Mouse (Mus musculus): ENCODE data around the gene Cd28.
"Not testable (repeated sequence)": the region's sequence is repeated elsewhere in the genome, so short reads cannot be mapped to it uniquely, and the experiment has no call there.

The Cd28 gene

DNA sequence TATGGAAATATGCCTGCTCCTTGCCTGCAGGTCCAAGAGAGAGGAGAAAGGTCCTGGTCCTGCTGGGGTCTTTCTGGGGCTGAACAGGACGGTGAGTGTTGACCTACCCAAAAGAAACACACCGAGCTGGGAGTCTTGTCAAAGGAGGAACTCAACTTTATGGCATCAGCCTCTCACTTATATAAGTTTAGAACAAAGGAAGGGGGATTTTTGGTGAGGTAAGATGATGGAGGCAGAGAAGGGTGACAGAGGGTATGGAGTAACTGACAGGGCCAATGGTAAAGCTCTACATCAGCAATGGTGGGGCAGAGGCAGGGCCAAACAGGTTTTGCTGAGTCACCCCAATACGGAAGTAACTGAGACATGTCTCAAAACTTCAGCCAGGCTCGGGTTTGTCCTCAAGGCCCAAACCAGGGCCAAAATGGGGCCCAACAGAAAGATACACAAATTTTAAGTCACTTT lies 84.6 kb downstream of the Cd28 start:
- DNase-seq = no peak

DNA sequence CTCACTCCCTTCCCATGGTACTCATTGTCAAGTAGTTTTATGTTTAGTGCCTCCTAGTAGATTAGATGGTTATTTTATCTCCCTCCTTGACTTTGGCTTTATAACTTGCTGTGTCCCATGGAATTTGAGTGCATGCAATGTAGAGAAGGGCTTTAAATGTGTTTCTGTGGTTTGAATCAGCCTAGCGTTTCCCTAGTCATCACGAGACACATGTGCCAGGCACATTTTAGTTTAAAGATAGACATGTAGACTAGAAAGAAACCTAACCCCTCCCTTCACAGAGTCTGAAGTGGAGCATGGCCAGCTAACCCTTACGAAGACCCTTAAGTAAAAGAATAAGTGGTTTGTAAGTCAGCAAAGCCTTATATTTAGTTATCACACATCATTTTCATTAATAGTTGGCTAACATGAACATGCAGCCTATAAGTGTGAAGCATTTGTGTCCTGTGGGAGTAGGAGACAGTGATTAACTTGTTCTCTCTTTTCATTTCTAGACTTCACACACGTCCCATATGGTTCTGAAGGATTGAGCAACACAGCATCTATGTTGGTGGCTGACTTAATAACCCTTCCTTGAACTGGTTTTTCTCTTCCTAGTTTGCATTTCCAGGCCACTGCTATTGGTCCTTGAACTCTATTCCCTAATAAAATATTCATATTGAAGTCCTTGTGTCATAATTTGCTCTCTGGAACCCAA lies 86.7 kb downstream of the Cd28 start:
- no peak for DNase-seq

DNA sequence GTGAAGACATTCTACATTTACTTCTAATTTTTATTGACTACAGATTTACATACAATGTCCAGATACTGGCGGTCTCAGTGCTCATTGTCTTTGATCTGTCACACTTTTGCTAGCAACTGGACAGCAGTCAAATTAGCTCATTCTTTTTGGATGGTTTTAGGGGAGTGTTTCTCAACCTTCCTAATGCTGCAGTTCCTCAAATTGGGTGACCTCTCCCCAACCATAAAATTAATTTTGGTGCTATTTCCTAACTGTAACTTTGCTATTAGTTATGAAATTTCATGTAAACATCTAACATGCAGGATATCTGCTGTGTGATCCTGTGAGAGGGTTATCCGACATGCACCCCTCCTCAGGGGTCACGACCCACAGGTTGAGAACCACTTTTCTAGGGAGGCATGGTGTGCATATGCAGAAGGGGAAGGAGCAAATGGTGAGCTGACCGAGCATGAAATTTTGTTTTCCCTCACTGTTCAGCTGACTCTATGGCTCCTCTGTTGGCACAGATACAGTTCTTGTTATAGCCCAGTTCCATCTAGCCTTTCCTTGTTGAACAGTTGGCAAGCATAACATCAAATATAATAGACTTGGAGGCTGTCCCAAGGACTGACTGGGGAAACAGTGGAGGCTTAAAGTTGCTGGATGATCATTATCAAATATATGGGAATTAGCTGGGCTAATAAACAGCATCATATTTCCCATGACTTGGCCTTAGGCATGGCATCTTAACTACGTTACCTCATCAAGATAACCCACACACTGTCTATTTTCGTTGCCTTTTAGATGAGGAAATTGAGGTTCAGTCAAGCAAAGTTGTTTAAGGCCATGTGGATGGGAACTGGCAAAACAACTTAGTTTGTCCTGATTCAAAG lies 87.5 kb downstream of the Cd28 start:
- no peak for DNase-seq

DNA sequence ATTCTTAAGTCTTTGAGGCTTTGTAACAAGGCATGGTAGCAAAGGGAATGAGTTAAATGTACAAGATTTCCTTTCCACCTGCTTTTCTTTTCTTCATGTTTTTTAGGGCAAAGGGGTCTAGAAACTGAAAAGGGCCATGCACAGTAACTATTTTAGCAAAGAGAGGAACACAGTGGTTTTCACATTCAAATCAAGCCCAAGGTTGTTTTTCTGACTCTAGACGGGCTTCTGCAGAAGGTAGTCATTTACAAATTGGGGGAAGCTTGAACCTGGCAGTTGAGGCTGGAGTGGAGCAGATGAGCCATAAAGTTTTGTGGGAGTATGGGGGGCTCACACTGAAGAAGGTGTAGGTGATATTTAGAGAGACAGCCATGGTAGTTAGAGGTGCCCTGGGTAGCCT lies 88.6 kb downstream of the Cd28 start:
- DNase-seq = no peak

DNA sequence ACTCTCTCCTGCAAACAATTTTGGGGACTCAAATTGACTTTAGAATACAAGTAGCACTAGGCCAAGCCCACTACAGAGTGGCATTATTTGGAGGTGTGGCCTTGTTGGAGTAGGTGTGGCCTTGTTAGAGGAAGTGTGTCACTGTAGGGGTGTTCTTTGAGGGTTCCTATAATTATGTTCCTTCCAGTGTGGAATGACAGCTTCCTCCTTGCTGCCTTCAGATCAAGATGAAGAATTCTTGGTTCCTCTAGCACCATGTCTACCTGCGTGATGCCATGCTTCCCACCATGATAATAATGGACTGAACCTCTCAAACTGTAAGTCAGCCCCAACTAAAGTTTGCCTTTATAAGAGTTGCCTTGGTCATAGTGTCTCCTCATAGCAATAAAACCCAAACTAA lies 91.1 kb downstream of the Cd28 start:
- DNase-seq = no peak

DNA sequence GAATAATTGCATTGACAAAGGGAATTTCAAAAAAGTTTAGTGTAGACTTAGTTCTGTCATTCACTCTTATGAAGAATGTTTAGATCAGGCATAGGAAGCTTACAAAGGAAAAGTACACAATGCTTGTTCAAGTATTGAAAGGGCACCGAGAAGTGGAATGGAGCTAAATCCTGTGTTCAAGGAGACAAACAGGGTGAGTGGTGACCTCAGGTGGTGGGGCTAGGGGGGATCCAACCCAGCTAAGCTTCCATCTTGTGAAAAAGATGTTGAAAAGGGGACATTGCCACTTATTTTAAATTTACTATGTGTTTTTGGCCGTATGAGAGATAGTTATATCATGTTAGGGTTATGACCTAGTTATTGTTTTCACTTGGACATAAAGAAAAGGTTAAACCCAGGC lies 91.9 kb downstream of the Cd28 start:
- DNase-seq = no peak

DNA sequence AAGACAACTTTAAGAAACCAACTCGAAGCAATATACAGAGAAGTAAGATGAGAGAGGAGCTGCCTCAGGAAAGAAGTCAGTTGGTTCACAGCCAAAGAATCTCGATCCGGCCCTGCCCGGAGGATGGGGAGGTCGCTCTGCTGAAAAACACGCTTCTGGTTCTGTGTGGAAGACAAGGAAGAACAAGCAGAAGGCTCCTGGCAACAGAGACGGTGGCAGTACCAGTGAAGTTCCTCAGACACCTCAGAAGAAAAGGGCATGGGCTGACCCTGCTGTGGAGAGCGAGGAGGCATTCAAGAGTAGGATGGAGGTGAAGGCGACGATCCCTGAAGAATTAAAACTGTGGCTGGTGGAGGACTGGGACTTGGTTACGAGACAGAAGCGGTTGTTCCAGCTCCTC lies 92.6 kb downstream of the Cd28 start:
- peak in 1 of 2 experiments; percentile 39 for DNase-seq

DNA sequence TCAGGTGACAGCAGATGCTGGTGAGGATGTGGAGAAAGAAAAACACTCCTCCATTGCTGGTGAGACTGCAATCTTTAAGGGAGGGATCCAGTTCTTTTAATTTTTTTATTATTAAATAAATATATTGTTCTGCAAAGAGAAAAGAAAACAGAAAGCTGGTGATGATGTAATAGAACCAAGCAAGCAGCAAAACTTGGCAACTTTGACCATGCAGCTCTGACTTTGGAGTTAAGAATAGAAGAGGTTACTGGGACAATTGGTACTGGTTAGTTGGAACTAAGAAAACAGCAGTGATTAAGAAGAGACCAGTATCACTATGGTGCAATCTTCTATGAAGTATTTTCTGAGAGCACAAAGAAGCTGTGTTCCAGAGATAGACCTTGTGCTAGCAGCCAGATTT lies 94.2 kb downstream of the Cd28 start:
- no peak for DNase-seq

DNA sequence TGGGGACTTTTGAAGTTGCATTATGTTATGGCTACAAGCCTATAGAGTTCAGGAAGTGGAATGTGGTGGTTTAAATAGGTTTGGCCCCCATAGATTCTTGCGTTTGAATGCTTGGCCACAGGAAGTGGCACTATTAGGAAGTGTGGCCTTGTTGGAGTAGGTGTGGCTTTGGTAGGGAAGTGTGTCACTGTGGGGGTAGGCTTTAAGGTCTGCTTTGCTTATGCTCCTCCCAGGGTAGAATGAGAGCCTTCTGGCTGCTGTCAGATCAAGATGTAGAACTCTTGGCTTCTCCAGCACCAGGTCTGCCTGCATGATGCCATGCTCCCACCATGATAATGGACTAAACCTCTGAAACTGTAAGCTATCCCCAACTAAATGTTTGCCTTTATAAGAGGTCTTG lies 95.4 kb downstream of the Cd28 start:
- DNase-seq = no peak

DNA sequence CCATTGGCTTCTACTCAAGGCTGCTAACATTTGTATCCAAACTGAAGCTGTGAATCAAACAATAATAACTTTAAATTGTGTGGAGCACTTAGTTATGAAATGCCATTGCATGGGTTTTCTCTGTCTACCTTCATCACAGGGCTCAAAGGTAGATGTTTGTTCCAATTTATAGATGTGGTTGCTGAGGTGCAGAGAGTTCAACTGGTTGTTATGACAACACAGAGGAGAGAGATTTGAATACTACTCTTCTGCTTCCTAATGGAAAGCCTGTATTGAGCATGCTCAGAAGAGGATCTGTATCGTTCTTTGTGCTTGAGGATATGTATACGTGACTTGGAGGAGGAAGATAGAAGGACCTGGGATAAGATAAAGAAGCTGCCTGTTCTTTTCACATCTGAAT lies 96.8 kb downstream of the Cd28 start:
- DNase-seq = no peak

DNA sequence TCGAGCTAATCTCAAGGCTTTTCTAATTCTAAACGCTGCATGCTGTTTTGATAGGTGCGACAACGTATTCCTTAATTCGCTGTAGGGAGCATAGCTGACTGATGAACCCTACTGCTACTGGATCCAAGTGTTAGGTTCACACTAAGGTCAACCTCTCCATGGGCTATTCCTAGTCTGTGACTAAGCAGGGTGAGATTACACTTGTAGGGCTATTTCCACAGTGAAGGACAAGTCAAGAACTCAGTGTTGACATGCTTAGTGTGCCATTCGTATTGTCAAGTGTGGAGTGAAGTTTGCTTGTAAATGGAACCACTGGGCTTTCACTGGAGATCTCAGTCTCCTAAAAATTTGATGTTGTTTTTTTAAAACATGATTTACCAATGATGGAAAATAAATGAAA lies 99.3 kb downstream of the Cd28 start:
- no peak for DNase-seq

DNA sequence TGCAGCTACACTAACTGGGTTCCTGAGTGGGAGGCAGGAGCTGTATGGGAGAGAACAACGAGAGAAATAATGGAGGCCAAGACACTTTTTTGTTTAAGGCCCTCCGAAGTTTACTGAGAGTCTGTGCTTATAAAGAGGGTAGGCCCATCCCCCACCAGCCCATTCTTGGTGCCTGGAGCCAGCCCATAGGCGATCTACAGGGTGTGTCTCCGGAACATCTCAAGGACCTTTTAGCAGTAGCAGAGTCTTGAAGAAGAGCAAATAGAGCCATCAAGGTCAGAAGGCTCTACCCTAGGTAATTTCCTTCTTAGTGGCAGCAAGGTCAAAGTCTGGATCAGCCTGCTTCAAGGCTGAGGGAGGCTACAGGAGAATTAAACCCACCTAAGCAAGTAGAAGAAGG lies 101.9 kb downstream of the Cd28 start:
- DNase-seq = not testable (repeated sequence)

DNA sequence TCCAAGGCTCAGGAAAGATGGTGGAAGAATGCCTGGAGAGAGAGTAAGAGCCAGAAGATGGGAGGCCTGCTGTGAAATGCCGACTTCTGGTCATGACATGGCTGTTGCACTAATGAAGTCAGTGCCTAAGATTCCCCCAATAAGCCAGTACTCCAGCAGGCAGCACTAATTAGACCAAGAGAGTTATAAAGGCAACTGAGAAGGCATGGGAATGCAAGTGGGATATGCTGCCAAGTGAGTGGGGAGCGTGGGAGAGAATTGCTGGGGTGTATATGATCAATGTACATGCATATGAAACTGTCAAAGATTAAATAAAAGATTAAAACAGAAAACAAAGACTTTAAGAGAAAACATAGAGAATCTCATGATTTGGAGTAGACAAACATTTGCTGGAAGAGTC lies 103.4 kb downstream of the Cd28 start:
- DNase-seq = no peak

DNA sequence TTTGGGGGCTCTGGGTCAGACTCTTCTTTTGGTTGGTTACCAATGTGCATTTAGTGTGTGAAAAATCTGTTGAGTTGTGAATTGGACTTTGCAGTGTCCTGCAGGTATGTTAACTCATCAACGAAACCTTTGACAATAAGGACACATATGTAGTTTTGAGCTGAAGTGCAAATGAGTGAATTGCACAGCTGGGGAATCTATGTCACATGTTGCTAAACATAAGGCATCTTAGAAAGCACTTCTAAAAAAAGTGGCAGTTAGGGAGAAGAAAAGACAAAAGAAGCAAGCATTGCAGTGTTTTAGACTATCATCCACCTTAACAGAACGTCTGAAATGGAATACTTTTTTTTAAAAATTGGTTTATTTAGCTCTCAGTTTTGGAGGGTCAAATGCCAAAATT lies 104.4 kb downstream of the Cd28 start:
- no peak for DNase-seq

DNA sequence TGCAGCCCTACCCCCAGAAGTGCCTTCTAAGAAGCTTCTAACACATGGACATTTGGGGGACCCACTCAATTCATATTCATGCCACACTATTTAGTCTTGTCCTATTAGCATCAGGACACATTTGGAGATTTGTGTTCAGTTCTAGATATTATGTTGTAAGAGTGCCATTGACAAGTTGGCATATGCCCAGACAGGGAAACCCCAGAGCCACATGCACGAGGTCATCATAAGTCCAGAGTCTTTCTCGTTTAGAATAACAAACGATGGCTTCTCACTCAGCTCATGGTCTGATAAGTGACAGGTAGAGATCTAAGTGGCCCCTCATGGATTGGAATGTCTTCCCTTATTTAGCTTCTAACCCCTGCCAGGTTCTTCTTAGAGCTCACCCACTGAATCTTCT lies 105.0 kb downstream of the Cd28 start:
- no peak for DNase-seq

Measured in lung, postnatal 4 days (tissue).